Mouse (Mus musculus) heart, adult 2 months (tissue): ENCODE results near the gene P4ha2. TPM values are rescaled to one million over a fixed set of nuclear protein-coding genes. Genes with fewer than 3 reads are reported as not detected.
"Not testable (repeated sequence)": the region's sequence is repeated elsewhere in the genome, so short reads cannot be mapped to it uniquely, and the experiment has no call there.

Experiments
- DNase-seq, 2 experiments: peaks; one replicate each; pipeline ENCODE4 v3.0.0; 2021
- H3K27ac ChIP-seq: fragments of 200-600 bp; 2 replicates; pipeline ENCODE4 v1.8.1; 2022
- H3K27me3 ChIP-seq: fragments of 200-500 bp; 2 replicates; pipeline ENCODE4 v1.6.1; 2012; ENCODE audit warnings: mild to moderate bottlenecking, low read length, inconsistent platforms, mixed read lengths; ENCODE audit not compliant: control insufficient read depth, insufficient read depth
- H3K36me3 ChIP-seq: fragments of 200-500 bp; 2 replicates; pipeline ENCODE4 v1.6.1; 2012; ENCODE audit warnings: low read length, inconsistent platforms; ENCODE audit not compliant: control insufficient read depth, insufficient read depth
- H3K4me1 ChIP-seq: fragments of 200-500 bp; 2 replicates; pipeline ENCODE4 v1.6.1; 2011; ENCODE audit warnings: low read length; ENCODE audit not compliant: control insufficient read depth, insufficient read depth
- H3K4me3 ChIP-seq: fragments of 200-600 bp; 2 replicates; pipeline ENCODE4 v1.8.1; 2022
- H3K79me2 ChIP-seq: fragments of 200-500 bp; replicated peaks from 2 replicates; pipeline ENCODE4 v1.6.1; 2012; ENCODE audit warnings: mild to moderate bottlenecking, inconsistent platforms, low read length, moderate library complexity, mixed read lengths; ENCODE audit not compliant: control insufficient read depth, insufficient read depth
- H3K9ac ChIP-seq: fragments of 200-500 bp; 2 replicates; pipeline ENCODE4 v1.6.1; 2012; ENCODE audit warnings: low read depth, mild to moderate bottlenecking, control low read depth, inconsistent platforms, low read length, mixed read lengths
- CTCF ChIP-seq: fragments of 200-600 bp; IDR thresholded peaks from 2 replicates; pipeline ENCODE4 v1.8.1; 2022; ENCODE audit warnings: antibody characterized with exemption, mild to moderate bottlenecking, moderate library complexity
- EP300 ChIP-seq: fragments of 200-500 bp; IDR thresholded peaks from 2 replicates; pipeline ENCODE4 v1.6.1; 2011; ENCODE audit warnings: low read depth, low read length, control low read depth; ENCODE audit not compliant: insufficient read depth
- POLR2A ChIP-seq: fragments of 200-500 bp; IDR thresholded peaks from 2 replicates; pipeline ENCODE4 v1.6.1; 2011; ENCODE audit warnings: mild to moderate bottlenecking, low read depth, low read length, control low read depth; ENCODE audit not compliant: insufficient read depth
- WGBS: fragments of 180-500 bp; shearing (Covaris S2); methylation state at CpG from one replicate; pipeline ENCODE4 v1.1.7; 2018; 5-methylcytosine and 5-hydroxymethylcytosine counted together
- intact Hi-C: fragments of 180-260 bp; cut with DNase I; formaldehyde crosslinking; loops from one replicate; pipeline ENCODE4 v1.15.1; 2025
- polyA plus RNA-seq: library from polyadenylated mRNA; depleted of rRNA; stranded (reverse); fragments of >200 nt; gene quantifications from 2 replicates; pipeline ENCODE4 v1.2.3, GENCODE M21; 2012
- total RNA-seq, 2 experiments: library from RNA; stranded (reverse); gene quantifications; 2 replicates each; pipeline ENCODE4 v1.2.3; 2021

Gene P4ha2
- total and polyA plus RNA-seq, 3 experiments, result 37.4 to 63.6 (median 59.9) TPM

- DNase-seq, result no peak
- H3K4me3 ChIP-seq, result no peak overlapping the region
- H3K79me2 ChIP-seq, result no peaks in the 10 kb centered on the region
- intact Hi-C loops, result no loop called here
- peaks cover 2% of the 10 kb centered on the region for H3K36me3 ChIP-seq
- H3K9ac ChIP-seq, result no peak overlapping the region
- H3K4me1 ChIP-seq, result peaks cover 3% of the 10 kb centered on the region
- WGBS, result 39% methylated on average over 15 of the region's 15 CpGs
- H3K27ac ChIP-seq, result no peak overlapping the region
- no peaks in the 10 kb centered on the region for H3K27me3 ChIP-seq
- no peak for TF ChIP-seq CTCF
- no peak for TF ChIP-seq EP300
- no peak for TF ChIP-seq POLR2A
Observed at GRCm38 (mm10) chr11:54126654-54127374, 26.9 kb downstream of the P4ha2 start.

GRCm38 (mm10) chr11:54127397-54127796 is 27.5 kb downstream of the P4ha2 start:
- Histone ChIP-seq H3K9ac (no peak overlapping the region), H3K27ac (no peak overlapping the region), H3K4me1 (peaks cover 2% of the 10 kb centered on the region), H3K79me2 (no peaks in the 10 kb centered on the region), H3K27me3 (no peaks in the 10 kb centered on the region), H3K36me3 (no peaks in the 10 kb centered on the region; the same call in none of the 2 replicates), H3K4me3 (no peak overlapping the region)
- TF ChIP-seq EP300 (no peak), CTCF (no peak)
- 60% methylated on average over 2 of the region's 2 CpGs for WGBS
- no peak for DNase-seq
- intact Hi-C loops, result no loop called here

GRCm38 (mm10) chr11:54129955-54130354 is 30.1 kb downstream of the P4ha2 start:
- Histone ChIP-seq H3K79me2 (no peaks in the 10 kb centered on the region), H3K27me3 (no peaks in the 10 kb centered on the region)

GRCm38 (mm10) chr11:54130721-54131120 is 30.8 kb downstream of the P4ha2 start:
- Histone ChIP-seq H3K4me3 (no peak overlapping the region), H3K27ac (no peak overlapping the region), H3K9ac (no peak overlapping the region), H3K4me1 (no peaks in the 10 kb centered on the region; the same call in 1 of the 2 replicates), H3K36me3 (no peaks in the 10 kb centered on the region; the same call in none of the 2 replicates), H3K79me2 (no peaks in the 10 kb centered on the region), H3K27me3 (no peaks in the 10 kb centered on the region)
- 75% methylated on average over 6 of the region's 6 CpGs for WGBS
- TF ChIP-seq EP300 (no peak), CTCF (no peak), POLR2A (no peak)
- DNase-seq, result no peak
- intact Hi-C loops, result no loop called here

More at GRCm38 (mm10) chr11:54129955-54130354, 30.1 kb downstream of the P4ha2 start:
- intact Hi-C loops, result no loop called here
- DNase-seq, result no peak
- Histone ChIP-seq H3K4me1 (no peaks in the 10 kb centered on the region; the same call in 1 of the 2 replicates), H3K36me3 (no peaks in the 10 kb centered on the region; the same call in none of the 2 replicates), H3K4me3 (no peak overlapping the region), H3K27ac (no peak overlapping the region), H3K9ac (no peak overlapping the region)
- WGBS, result 79% methylated on average over 8 of the region's 8 CpGs
- TF ChIP-seq EP300 (no peak), POLR2A (no peak), CTCF (no peak)

GRCm38 (mm10) chr11:54132290-54132689 is 32.4 kb downstream of the P4ha2 start:
- no peak overlapping the region for H3K9ac ChIP-seq
- H3K4me3 ChIP-seq, result no peak overlapping the region
- no peak for DNase-seq
- H3K4me1 ChIP-seq, result no peaks in the 10 kb centered on the region
- TF ChIP-seq POLR2A (no peak), CTCF (no peak), EP300 (no peak)
- no peaks in the 10 kb centered on the region for H3K36me3 ChIP-seq
- H3K27me3 ChIP-seq, result no peaks in the 10 kb centered on the region
- no peak overlapping the region for H3K27ac ChIP-seq
- H3K79me2 ChIP-seq, result no peaks in the 10 kb centered on the region
- intact Hi-C loops, result no loop called here
- 49% methylated on average over 10 of the region's 10 CpGs for WGBS

- intact Hi-C loops, result no loop called here
- Histone ChIP-seq H3K36me3 (no peaks in the 10 kb centered on the region), H3K4me1 (no peaks in the 10 kb centered on the region), H3K27me3 (no peaks in the 10 kb centered on the region), H3K9ac (no peak overlapping the region), H3K4me3 (no peak overlapping the region), H3K27ac (no peak overlapping the region), H3K79me2 (no peaks in the 10 kb centered on the region)
- 76% methylated on average over 6 of the region's 6 CpGs for WGBS
- DNase-seq, result no peak
- no peak for TF ChIP-seq CTCF
- no peak for TF ChIP-seq POLR2A
- no peak for TF ChIP-seq EP300
Observed at GRCm38 (mm10) chr11:54134905-54135304, 35.0 kb downstream of the P4ha2 start.

GRCm38 (mm10) chr11:54140159-54140558 is 40.3 kb downstream of the P4ha2 start:
- WGBS, result 40% methylated on average over 2 of the region's 2 CpGs
- DNase-seq, result not testable (repeated sequence)

More at GRCm38 (mm10) chr11:54140159-54140558, 40.3 kb downstream of the P4ha2 start:
- H3K9ac ChIP-seq, H3K4me1 ChIP-seq, H3K27ac ChIP-seq, H3K36me3 ChIP-seq, intact Hi-C loops, H3K4me3 ChIP-seq, H3K79me2 ChIP-seq, H3K27me3 ChIP-seq: not testable (repeated sequence)
